Mouse (Mus musculus): ENCODE results near the gene Vkorc1l1. TPM values are rescaled to one million over a fixed set of nuclear protein-coding genes. Genes with fewer than 3 reads are reported as not detected.
A peak's percentile ranks its signal among the peaks of the same experiment; 100 is the strongest.

The Vkorc1l1 gene
- total and polyA plus RNA-seq, 3 experiments: 24.2 to 42.4 TPM; not detected in 1

DNA sequence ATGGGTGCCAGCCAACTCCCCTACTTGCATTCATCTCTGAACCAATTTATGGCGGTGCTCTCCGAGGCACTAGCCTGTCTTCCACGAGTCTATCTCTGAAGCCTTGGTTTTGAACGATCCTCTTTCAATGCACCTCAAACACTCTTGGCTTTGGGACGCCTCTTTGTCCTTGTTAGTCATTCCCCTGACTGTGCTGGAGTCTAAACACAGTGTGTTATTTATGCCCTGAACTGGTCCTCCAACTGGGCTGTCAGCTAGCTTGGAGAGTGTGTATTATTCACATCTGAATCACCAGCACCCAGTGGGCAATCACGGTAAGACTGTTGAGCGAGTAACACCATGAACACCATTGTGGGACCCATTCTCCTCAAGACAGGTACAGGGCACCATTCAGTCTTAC, 85.9 kb downstream of the Vkorc1l1 start:
- Histone ChIP-seq H3K27ac (ENCODE audit: control insufficient read depth, low read depth, low read length) (no peak overlapping the region), H3K27me3 (ENCODE audit: control insufficient read depth in 1 of 2, insufficient read depth in 2 of 2, low read length in 2 of 2) (no peaks in the 10 kb centered on the region), H3K9ac (ENCODE audit: control insufficient read depth, low read depth, low read length, poor library complexity, severe bottlenecking) (no peak overlapping the region), H3K79me2 (ENCODE audit: control insufficient read depth, insufficient read depth, low read length, poor library complexity) (peaks cover 27% of the 10 kb centered on the region), H3K9me3 (replicated peaks; ENCODE audit: insufficient read depth, low read length) (no peaks in the 10 kb centered on the region), H3K4me3 (ENCODE audit: control insufficient read depth in 1 of 2, insufficient read depth in 1 of 2, low read depth in 2 of 2, low read length in 2 of 2) (no peak overlapping the region), H3K36me3 (ENCODE audit: control insufficient read depth in 1 of 2, insufficient read depth in 2 of 2, low read length in 2 of 2) (peaks cover 0 to 7% of the 10 kb centered on the region in 2 experiments; a peak in 2 of 4 replicates), H3K4me1 (ENCODE audit: control insufficient read depth in 1 of 2, insufficient read depth in 2 of 2, low read length in 2 of 2) (peaks cover 0 to 9% of the 10 kb centered on the region in 2 experiments; a peak in 2 of 4 replicates)
- DNase-seq (ENCODE audit: low read depth, low spot score): no peak
- TF ChIP-seq E2F4 (IDR thresholded peaks at IDR 0.05; ENCODE audit: borderline replicate concordance, low read depth, low read length) (no peak), NELFE (IDR thresholded peaks at IDR 0.05; ENCODE audit: low read depth, low read length) (no peak), GABPA (IDR thresholded peaks at IDR 0.05; ENCODE audit: low read depth, low read length) (no peak), SIN3A (IDR thresholded peaks at IDR 0.05; ENCODE audit: low read length) (no peak), ELF1 (IDR thresholded peaks at IDR 0.05; ENCODE audit: low read depth, low read length) (no peak), USF1 (IDR thresholded peaks at IDR 0.05; ENCODE audit: low read depth, low read length) (no peak), RAD21 (IDR thresholded peaks at IDR 0.05; ENCODE audit: low read depth, low read length) (no peak), KAT2A (conservative IDR thresholded peaks at IDR 0.05; ENCODE audit: low read depth, low read length) (no peak), JUND (IDR thresholded peaks at IDR 0.05; ENCODE audit: low read depth, low read length) (no peak), MAX (IDR thresholded peaks at IDR 0.05; ENCODE audit: low read length) (no peak), TCF12 (IDR thresholded peaks at IDR 0.05; ENCODE audit: low read depth, low read length) (no peak), SMC3 (IDR thresholded peaks at IDR 0.05; ENCODE audit: low read depth, low read length) (no peak), POLR2AphosphoS2 (IDR thresholded peaks at IDR 0.05; ENCODE audit: low read length) (no peak), RCOR1 (IDR thresholded peaks at IDR 0.05; ENCODE audit: low read depth, low read length) (no peak), ETS1 (IDR thresholded peaks at IDR 0.05; ENCODE audit: low read depth, low read length) (no peak), HCFC1 (IDR thresholded peaks at IDR 0.05; ENCODE audit: low read depth, low read length) (no peak), ZKSCAN1 (IDR thresholded peaks at IDR 0.05; ENCODE audit: low read depth, low read length) (no peak), MEF2A (IDR thresholded peaks at IDR 0.05; ENCODE audit: extremely low read depth, insufficient replicate concordance, low read depth, low read length, poor library complexity, severe bottlenecking) (no peak), ZC3H11A (IDR thresholded peaks at IDR 0.05; ENCODE audit: low read depth, low read length) (no peak)

DNA sequence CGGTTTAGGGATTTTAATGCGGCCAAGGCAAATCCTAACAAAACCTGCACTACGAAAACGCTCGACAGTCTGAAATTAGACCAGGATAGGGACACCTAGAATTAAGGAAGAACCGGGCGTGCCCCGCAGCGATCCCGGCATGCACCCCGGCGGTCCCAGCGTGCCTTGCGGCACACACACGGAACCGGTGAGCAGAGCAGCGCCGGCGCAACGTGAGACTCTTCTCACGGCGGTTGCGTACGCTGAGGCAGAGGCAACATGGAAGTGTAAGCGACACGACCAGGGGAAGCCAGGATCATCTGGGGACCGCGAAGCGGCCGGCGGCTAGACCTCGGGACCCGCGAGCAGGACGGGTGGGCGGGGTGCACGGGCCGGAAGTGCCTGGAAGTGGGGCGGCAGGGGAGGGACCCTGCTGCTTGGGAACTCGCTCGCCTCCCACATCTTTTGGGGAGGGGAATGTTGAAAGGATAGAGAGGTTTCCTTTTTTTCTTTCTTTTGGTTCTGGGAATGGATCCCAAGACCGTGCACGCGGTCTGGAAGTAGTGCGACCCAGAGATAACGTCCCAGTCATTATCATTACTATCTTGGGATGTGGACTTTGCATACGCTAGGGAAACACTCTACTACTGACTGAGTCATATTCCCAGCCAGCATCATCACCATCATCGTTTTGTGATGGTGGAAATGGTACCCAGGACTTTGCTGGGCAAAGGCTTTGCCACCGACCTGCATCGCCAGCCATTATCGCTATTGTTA, 87.5 kb downstream of the Vkorc1l1 start, which contains the start of the genes Asl and Crcp:
Asl (minus strand) TSS at position 106 of the 756 bp plus-strand sequence.
Crcp (plus strand) TSS at position 149 of the 756 bp plus-strand sequence.
- H3K36me3 ChIP-seq (ENCODE audit: control insufficient read depth in 1 of 2, insufficient read depth in 2 of 2, low read length in 2 of 2): peaks cover 0 to 4% of the 10 kb centered on the region in 2 experiments; a peak in 2 of 4 replicates
- no peak for TF ChIP-seq USF2 (IDR thresholded peaks at IDR 0.05; ENCODE audit: borderline replicate concordance in 1 of 2, insufficient read depth in 1 of 2, low read depth in 1 of 2, low read length in 2 of 2)
- peak; percentile 87 for TF ChIP-seq MXI1 (IDR thresholded peaks at IDR 0.05; ENCODE audit: low read depth, low read length)
- peak; percentile 84; the same call in 1 of the 2 replicates for TF ChIP-seq MYC (IDR thresholded peaks at IDR 0.05; ENCODE audit: low read depth, low read length)
- TF ChIP-seq BHLHE40 (IDR thresholded peaks at IDR 0.05; ENCODE audit: borderline replicate concordance, low read depth, low read length): no peak
- no peak for TF ChIP-seq UBTF (IDR thresholded peaks at IDR 0.05; ENCODE audit: borderline replicate concordance, insufficient read depth, low read depth, low read length)
- peak; percentile 95 for TF ChIP-seq HCFC1 (IDR thresholded peaks at IDR 0.05; ENCODE audit: low read depth, low read length)
- TF ChIP-seq EP300 (IDR thresholded peaks at IDR 0.05; ENCODE audit: low read depth in 1 of 2, low read length in 2 of 2): 0 out of 4 replicates have a peak, but pooled peaks of 1 of the 2 experiments have one; percentile 31
- TF ChIP-seq KAT2A (conservative IDR thresholded peaks at IDR 0.05; ENCODE audit: low read depth, low read length): peak; percentile 72; the same call in 1 of the 2 replicates
- peak; percentile 65 to 96 for TF ChIP-seq POLR2A (IDR thresholded peaks at IDR 0.05; ENCODE audit: control insufficient read depth in 1 of 2, insufficient read depth in 1 of 2, low read depth in 1 of 2, low read length in 2 of 2, poor library complexity in 1 of 2)
- TF ChIP-seq ZMIZ1 (IDR thresholded peaks at IDR 0.05; ENCODE audit: low read depth, low read length): peak; percentile 59; the same call in 1 of the 2 replicates
- 0 out of 2 replicates have a peak, but pooled peaks have one; percentile 66 for TF ChIP-seq MAZ (IDR thresholded peaks at IDR 0.05; ENCODE audit: low read depth, low read length)
- no peak for TF ChIP-seq SMC3 (IDR thresholded peaks at IDR 0.05; ENCODE audit: low read depth, low read length)
- peak; percentile 72 for TF ChIP-seq NRF1 (IDR thresholded peaks at IDR 0.05; ENCODE audit: insufficient read depth, low read depth, low read length, poor library complexity, severe bottlenecking)
- peak; percentile 88; the same call in 1 of the 2 replicates for TF ChIP-seq SIN3A (IDR thresholded peaks at IDR 0.05; ENCODE audit: low read length)

More for the DNA sequence above, 87.5 kb downstream of the Vkorc1l1 start, which contains the start of the genes Asl and Crcp:
- DNase-seq (ENCODE audit: low read depth, low spot score): peak; percentile 90
- Histone ChIP-seq H3K27me3 (ENCODE audit: control insufficient read depth in 1 of 2, insufficient read depth in 2 of 2, low read length in 2 of 2) (no peaks in the 10 kb centered on the region), H3K9me3 (replicated peaks; ENCODE audit: insufficient read depth, low read length) (no peaks in the 10 kb centered on the region), H3K4me3 (ENCODE audit: control insufficient read depth in 1 of 2, insufficient read depth in 1 of 2, low read depth in 2 of 2, low read length in 2 of 2) (peak within 1 kb of the TSS; percentile 67 to 94), H3K79me2 (ENCODE audit: control insufficient read depth, insufficient read depth, low read length, poor library complexity) (peaks cover 28% of the 10 kb centered on the region), H3K4me1 (ENCODE audit: control insufficient read depth in 1 of 2, insufficient read depth in 2 of 2, low read length in 2 of 2) (peaks cover 0 to 9% of the 10 kb centered on the region in 2 experiments; a peak in 2 of 4 replicates), H3K27ac (ENCODE audit: control insufficient read depth, low read depth, low read length) (peak within 1 kb of the TSS; percentile 96), H3K9ac (ENCODE audit: control insufficient read depth, low read depth, low read length, poor library complexity, severe bottlenecking) (peak within 1 kb of the TSS; percentile 97)
